Mouse (Mus musculus) hindbrain, embryonic 12.5 days (tissue): ENCODE results near the gene Defb6. TPM values are rescaled to one million over a fixed set of nuclear protein-coding genes. Genes with fewer than 3 reads are reported as not detected.

Source experiments
- ATAC-seq: fragments of 200-750 bp; cut with Nextera tagmentation; 2 replicates; pipeline ENCODE4 v1.8.0; 2017; ENCODE audit warnings: moderate TSS enrichment; ENCODE audit not compliant: low FRiP score
- H3K27ac ChIP-seq: fragments of 300-500 bp; sonication (generic); 2 replicates; pipeline ENCODE4 v1.5.1; 2016; ENCODE audit warnings: mild to moderate bottlenecking
- H3K27me3 ChIP-seq: fragments of 300-500 bp; sonication (generic); 2 replicates; pipeline ENCODE4 v1.6.1; 2016; ENCODE audit warnings: mild to moderate bottlenecking
- H3K36me3 ChIP-seq: fragments of 300-500 bp; sonication (generic); 2 replicates; pipeline ENCODE4 v1.6.1; 2016; ENCODE audit warnings: mild to moderate bottlenecking
- H3K4me1 ChIP-seq: fragments of 300-500 bp; sonication (generic); 2 replicates; pipeline ENCODE4 v1.6.1; 2016
- H3K4me2 ChIP-seq: fragments of 300-500 bp; sonication (generic); replicated peaks from 2 replicates; pipeline ENCODE4 v1.6.1; 2016; ENCODE audit warnings: mild to moderate bottlenecking
- H3K4me3 ChIP-seq: fragments of 300-500 bp; sonication (generic); 2 replicates; pipeline ENCODE4 v1.5.1; 2016; ENCODE audit warnings: mild to moderate bottlenecking
- H3K9ac ChIP-seq: fragments of 300-500 bp; sonication (generic); 2 replicates; pipeline ENCODE4 v1.6.1; 2016; ENCODE audit warnings: mild to moderate bottlenecking, moderate library complexity
- H3K9me3 ChIP-seq: fragments of 300-500 bp; sonication (generic); replicated peaks from 2 replicates; pipeline ENCODE4 v1.6.1; 2016; ENCODE audit warnings: mild to moderate bottlenecking
- WGBS: fragments of 180-500 bp; shearing (Covaris S2); methylation state at CpG from one replicate; pipeline ENCODE4 v1.1.7; 2016; 5-methylcytosine and 5-hydroxymethylcytosine counted together
- polyA plus RNA-seq: library from polyadenylated mRNA; unstranded; fragments of >200 nt; fragmentation: Nextera tagmentation; extraction: Ambion mirVana; gene quantifications from 2 replicates; pipeline ENCODE4 v1.2.1, GENCODE M21; 2016

Defb6 gene
- polyA plus RNA-seq, result not detected in 2 replicates

GRCm38 (mm10) chr8:19225161-19225560 is at the start of gene Defb6:
TSS of gene Defb6 (plus strand) at chr8:19225478.
- H3K27me3 ChIP-seq, result no peaks in the 10 kb centered on the region
- no peaks in the 10 kb centered on the region for H3K36me3 ChIP-seq
- no peak within 1 kb of the TSS for H3K4me3 ChIP-seq
- H3K9me3 ChIP-seq, result no peaks in the 10 kb centered on the region
- no peak within 1 kb of the TSS for H3K9ac ChIP-seq
- H3K4me2 ChIP-seq, result no peak within 1 kb of the TSS
- no peaks in the 10 kb centered on the region for H3K4me1 ChIP-seq
- 75% methylated on average over 1 of the region's 1 CpGs for WGBS
- H3K27ac ChIP-seq, result no peak within 1 kb of the TSS
- no peak for ATAC-seq

- Histone ChIP-seq H3K9ac (no peak overlapping the region), H3K4me2 (no peak overlapping the region), H3K4me3 (no peak overlapping the region), H3K27me3 (no peaks in the 10 kb centered on the region), H3K4me1 (no peaks in the 10 kb centered on the region), H3K9me3 (no peaks in the 10 kb centered on the region), H3K36me3 (no peaks in the 10 kb centered on the region), H3K27ac (no peak overlapping the region)
- 61% methylated on average over 1 of the region's 1 CpGs for WGBS
- no peak for ATAC-seq
These were observed 12.8 kb downstream of the Defb6 start for GRCm38 (mm10) chr8:19238101-19238500.

GRCm38 (mm10) chr8:19239616-19240015 is 14.3 kb downstream of the Defb6 start, which contains the start of gene Defb46:
TSS of gene Defb46 (plus strand) at chr8:19239916.
- H3K27ac ChIP-seq, result no peak within 1 kb of the TSS
- no peak within 1 kb of the TSS for H3K4me2 ChIP-seq
- H3K4me1 ChIP-seq, result no peaks in the 10 kb centered on the region
- H3K9ac ChIP-seq, result no peak within 1 kb of the TSS
- no peak within 1 kb of the TSS for H3K4me3 ChIP-seq
- 78% methylated on average over 2 of the region's 2 CpGs for WGBS
- peaks cover 4% of the 10 kb centered on the region; the same call in 1 of the 2 replicates for H3K9me3 ChIP-seq
- no peak for ATAC-seq
- H3K27me3 ChIP-seq, result no peaks in the 10 kb centered on the region
- H3K36me3 ChIP-seq, result no peaks in the 10 kb centered on the region

- 95% methylated on average over 5 of the region's 5 CpGs for WGBS
These were observed 22.0 kb downstream of the Defb6 start, which contains the start of gene Defb5 for GRCm38 (mm10) chr8:19247280-19247679. TSS of gene Defb5 (plus strand) at chr8:19247580.

GRCm38 (mm10) chr8:19258136-19258535 is 32.9 kb downstream of the Defb6 start:
- H3K4me2 ChIP-seq, result no peak overlapping the region
- no peak overlapping the region for H3K4me3 ChIP-seq
- no peaks in the 10 kb centered on the region for H3K27me3 ChIP-seq
- H3K9ac ChIP-seq, result no peak overlapping the region
- no peak for ATAC-seq
- no peaks in the 10 kb centered on the region for H3K36me3 ChIP-seq
- H3K4me1 ChIP-seq, result no peaks in the 10 kb centered on the region
- no peak overlapping the region for H3K27ac ChIP-seq
- H3K9me3 ChIP-seq, result 0 out of 2 replicates have a peak, but pooled peaks cover 4% of the 10 kb centered on the region

More at GRCm38 (mm10) chr8:19247280-19247679, 22.0 kb downstream of the Defb6 start, which contains the start of gene Defb5:
- H3K4me1 ChIP-seq, result no peaks in the 10 kb centered on the region
- no peak within 1 kb of the TSS for H3K9ac ChIP-seq
- no peaks in the 10 kb centered on the region for H3K36me3 ChIP-seq
- H3K9me3 ChIP-seq, result peaks cover 10% of the 10 kb centered on the region; the same call in 1 of the 2 replicates
- no peak within 1 kb of the TSS for H3K4me3 ChIP-seq
- H3K27me3 ChIP-seq, result no peaks in the 10 kb centered on the region
- no peak within 1 kb of the TSS for H3K4me2 ChIP-seq
- no peak for ATAC-seq
- H3K27ac ChIP-seq, result no peak within 1 kb of the TSS

- Histone ChIP-seq H3K27me3 (no peaks in the 10 kb centered on the region), H3K27ac (no peak overlapping the region), H3K4me2 (no peak overlapping the region), H3K9me3 (0 out of 2 replicates have a peak, but pooled peaks cover 4% of the 10 kb centered on the region), H3K4me1 (no peaks in the 10 kb centered on the region), H3K36me3 (no peaks in the 10 kb centered on the region), H3K9ac (no peak overlapping the region), H3K4me3 (no peak overlapping the region)
- 44% methylated on average over 3 of the region's 3 CpGs for WGBS
- no peak for ATAC-seq
These were observed 34.4 kb downstream of the Defb6 start for GRCm38 (mm10) chr8:19259667-19260066.

Other genes with a start within 250 kb of the Defb6 start
- gene Defb40, start 247.2 kb upstream of the Defb6 start, polyA plus RNA-seq, result not detected in 2 replicates
- gene Defb37, start 234.4 kb upstream of the Defb6 start, polyA plus RNA-seq, result not detected in 2 replicates
- gene Defb38, start 198.9 kb upstream of the Defb6 start, polyA plus RNA-seq, result not detected in 2 replicates
- not detected in 2 replicates for gene Defb39, start 160.7 kb upstream of the Defb6 start, polyA plus RNA-seq
- gene Defb12, start 110.6 kb upstream of the Defb6 start, polyA plus RNA-seq, result not detected in 2 replicates
- gene Defb34, start 101.7 kb upstream of the Defb6 start, polyA plus RNA-seq, result not detected in 2 replicates
- gene Gm45826, start 84.7 kb upstream of the Defb6 start, polyA plus RNA-seq, result not detected in 2 replicates
- not detected in 2 replicates for gene Defb14, start 31.1 kb upstream of the Defb6 start, polyA plus RNA-seq
- not detected in 2 replicates for gene Defb4, start 26.8 kb upstream of the Defb6 start, polyA plus RNA-seq
- not detected in 2 replicates for gene Defb46, start 14.4 kb downstream of the Defb6 start, polyA plus RNA-seq
- gene Defb5, start 22.1 kb downstream of the Defb6 start, polyA plus RNA-seq, result not detected in 2 replicates
- not detected in 2 replicates for gene Defb3, start 67.9 kb downstream of the Defb6 start, polyA plus RNA-seq
- not detected in 2 replicates for gene Defb8, start 222.1 kb downstream of the Defb6 start, polyA plus RNA-seq